Mouse (Mus musculus): ENCODE measurements at regions not wholly inside any gene's neighbourhood (a gene's known extent, or its start where the extent isn't known, plus 50 kb on each side); places are given as distances from the start of the nearest gene placed in this dataset.
A peak's percentile ranks its signal among the peaks of the same experiment; 100 is the strongest.

DNA sequence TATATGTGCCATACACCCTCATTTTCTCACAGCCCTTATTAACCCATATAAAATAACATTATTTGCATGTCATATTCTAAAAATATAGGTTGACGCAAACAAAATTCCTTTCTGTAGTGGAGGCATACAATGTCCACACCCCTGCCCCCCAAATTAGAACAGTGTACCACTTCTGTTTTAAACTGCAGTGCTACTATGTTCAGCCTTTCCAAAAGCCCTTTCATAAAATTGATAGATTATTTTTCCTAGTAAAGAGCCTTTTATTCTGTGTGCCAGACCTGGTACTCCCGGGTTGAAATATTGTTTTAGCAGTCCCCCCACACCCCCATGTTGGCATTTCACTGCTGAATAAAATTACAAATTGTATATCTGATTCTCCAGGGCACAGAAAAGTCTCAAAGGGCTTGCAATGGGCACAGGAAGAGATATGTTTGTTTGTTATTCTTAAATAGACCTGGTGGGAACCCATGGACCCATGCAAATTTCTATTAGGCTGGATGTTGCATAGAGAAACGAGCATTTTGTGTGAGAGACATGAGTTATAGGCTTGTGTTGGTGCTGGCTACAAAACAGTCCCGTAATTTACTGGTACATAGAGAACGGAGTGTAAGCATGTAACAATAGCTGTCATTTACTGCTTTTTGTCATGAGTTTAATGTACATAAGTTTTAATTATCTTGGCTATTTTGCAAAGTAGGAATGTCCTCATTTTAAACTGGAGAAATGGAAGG, 192.4 kb upstream of the Tenm3 start:
- Histone ChIP-seq H3K4me1 (ENCODE audit: control insufficient read depth, low read depth, low read length) (no peaks in the 10 kb centered on the region), H3K4me3 (ENCODE audit: low read depth, low read length) (no peak overlapping the region), H3K4me2 (ENCODE audit: low read depth, low read length) (no peak overlapping the region), H3K27ac (ENCODE audit: low read length) (no peak overlapping the region), H3K36me3 (ENCODE audit: control insufficient read depth, insufficient read depth) (no peaks in the 10 kb centered on the region), H3K9ac (ENCODE audit: low read depth, low read length) (no peak overlapping the region), H3K9me3 (replicated peaks; ENCODE audit: control insufficient read depth, low read length) (no peaks in the 10 kb centered on the region; the same call in 1 of the 2 replicates), H3K27me3 (ENCODE audit: control insufficient read depth, insufficient read depth, low read depth, low read length) (no peaks in the 10 kb centered on the region)
- WGBS (ENCODE audit: insufficient replicate concordance), result 58% methylated on average over 5 of the region's 5 CpGs
- ATAC-seq (ENCODE audit: low read depth), result no peak

DNA sequence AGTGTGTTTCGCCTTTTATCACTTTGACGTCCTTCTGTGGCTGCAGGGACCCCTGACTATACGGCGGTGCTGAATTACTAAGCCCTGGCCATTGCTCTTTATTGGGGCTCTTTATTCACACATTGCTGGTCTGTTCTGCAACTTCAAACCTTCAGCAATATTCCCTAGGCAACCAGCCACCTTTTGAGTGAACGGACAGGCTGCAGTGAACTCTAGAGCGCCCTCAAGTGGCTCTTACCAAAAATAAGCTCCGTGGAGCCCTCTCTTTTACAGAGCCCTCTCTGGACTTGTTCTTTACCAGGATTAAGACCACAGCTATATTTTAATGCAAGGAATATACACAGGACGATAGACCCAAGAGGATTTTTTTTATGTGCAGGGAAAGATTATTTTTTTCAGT, 191.8 kb upstream of the Tenm3 start:
- H3K4me1 ChIP-seq (ENCODE audit: control insufficient read depth, low read depth, low read length), result no peaks in the 10 kb centered on the region
- H3K9ac ChIP-seq (ENCODE audit: low read depth, low read length), result no peak overlapping the region
- WGBS (ENCODE audit: insufficient replicate concordance), result 41% methylated on average over 8 of the region's 8 CpGs
- no peak overlapping the region for H3K27ac ChIP-seq (ENCODE audit: low read length)
- H3K4me3 ChIP-seq (ENCODE audit: low read depth, low read length), result no peak overlapping the region
- no peak for ATAC-seq (ENCODE audit: low read depth)
- H3K9me3 ChIP-seq (replicated peaks; ENCODE audit: control insufficient read depth, low read length), result no peaks in the 10 kb centered on the region; the same call in 1 of the 2 replicates
- H3K36me3 ChIP-seq (ENCODE audit: control insufficient read depth, insufficient read depth), result no peaks in the 10 kb centered on the region
- H3K4me2 ChIP-seq (ENCODE audit: low read depth, low read length), result no peak overlapping the region
- no peaks in the 10 kb centered on the region for H3K27me3 ChIP-seq (ENCODE audit: control insufficient read depth, insufficient read depth, low read depth, low read length)

DNA sequence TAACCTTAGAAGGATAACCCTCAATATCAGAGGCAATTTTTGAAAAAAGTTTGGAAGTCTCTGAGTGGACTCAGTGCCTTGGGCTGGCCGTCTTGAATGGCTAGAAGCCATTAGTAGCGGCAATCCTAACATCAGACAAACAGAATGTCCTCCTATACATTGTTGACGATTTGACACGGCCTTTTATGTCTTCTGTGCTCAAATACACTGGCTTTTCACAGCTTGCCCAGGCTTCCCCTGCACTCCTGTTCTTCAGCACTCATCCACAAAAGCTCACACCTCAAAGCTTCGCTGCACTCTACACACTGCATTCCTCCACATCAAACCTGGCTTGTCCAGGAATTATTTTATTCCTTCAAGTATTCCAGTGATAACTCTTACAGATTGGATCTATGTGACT, 186.5 kb upstream of the Tenm3 start:
- Histone ChIP-seq H3K36me3 (ENCODE audit: control insufficient read depth, insufficient read depth) (no peaks in the 10 kb centered on the region), H3K27me3 (ENCODE audit: control insufficient read depth, insufficient read depth, low read depth, low read length) (no peaks in the 10 kb centered on the region), H3K9ac (ENCODE audit: low read depth, low read length) (no peak overlapping the region), H3K4me2 (ENCODE audit: low read depth, low read length) (no peak overlapping the region), H3K4me1 (ENCODE audit: control insufficient read depth, low read depth, low read length) (no peaks in the 10 kb centered on the region), H3K27ac (ENCODE audit: low read length) (no peak overlapping the region), H3K4me3 (ENCODE audit: low read depth, low read length) (no peak overlapping the region), H3K9me3 (replicated peaks; ENCODE audit: control insufficient read depth, low read length) (no peaks in the 10 kb centered on the region)
- no peak for ATAC-seq (ENCODE audit: low read depth)
- WGBS (ENCODE audit: insufficient replicate concordance), result 59% methylated on average over 5 of the region's 5 CpGs

DNA sequence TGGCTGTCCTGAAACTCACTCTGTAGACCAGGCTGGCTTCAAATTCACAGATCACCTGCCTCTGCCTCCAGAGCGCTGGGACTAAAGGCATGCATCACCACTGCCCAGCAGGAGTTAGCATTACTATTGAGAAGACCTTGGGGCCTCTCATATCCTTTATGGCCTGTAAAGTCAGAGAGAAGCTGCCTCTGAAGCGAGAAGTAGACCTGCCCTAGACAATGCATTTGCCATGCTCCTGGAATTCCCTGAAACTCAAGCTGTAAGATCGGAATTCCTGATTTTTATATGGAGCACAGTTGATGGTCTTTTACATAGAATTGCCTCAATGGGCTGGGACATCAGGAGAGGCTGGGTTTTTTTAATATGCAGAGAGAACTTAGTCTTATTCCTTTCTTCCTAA, 174.0 kb upstream of the Tenm3 start:
- no peak for ATAC-seq (ENCODE audit: low read depth)
- no peak overlapping the region for H3K4me3 ChIP-seq (ENCODE audit: low read depth, low read length)
- WGBS (ENCODE audit: insufficient replicate concordance), result 61% methylated on average over 3 of the region's 3 CpGs

DNA sequence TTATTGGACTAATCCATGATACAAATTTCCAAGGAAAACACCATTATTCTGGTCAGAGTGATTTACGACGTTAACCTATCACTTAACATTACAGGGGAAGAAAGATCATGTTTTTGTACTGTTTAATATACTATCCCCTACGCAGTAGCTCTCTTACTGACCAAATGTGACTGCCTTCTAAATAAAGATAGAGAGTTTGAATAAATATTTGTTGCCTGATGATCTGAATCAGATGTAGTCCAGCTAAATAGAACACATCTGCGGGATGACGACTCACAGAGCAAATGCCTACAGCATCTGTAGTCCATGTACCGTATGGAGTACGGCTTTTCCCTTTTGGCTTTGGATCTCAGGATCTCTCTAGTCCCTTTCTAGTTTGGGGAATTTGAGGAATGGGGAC, 171.9 kb upstream of the Tenm3 start:
- Histone ChIP-seq H3K27ac (ENCODE audit: low read length) (no peak overlapping the region), H3K4me1 (ENCODE audit: control insufficient read depth, low read depth, low read length) (no peaks in the 10 kb centered on the region), H3K27me3 (ENCODE audit: control insufficient read depth, insufficient read depth, low read depth, low read length) (no peaks in the 10 kb centered on the region), H3K9me3 (replicated peaks; ENCODE audit: control insufficient read depth, low read length) (no peaks in the 10 kb centered on the region), H3K4me2 (ENCODE audit: low read depth, low read length) (no peak overlapping the region), H3K9ac (ENCODE audit: low read depth, low read length) (no peak overlapping the region), H3K4me3 (ENCODE audit: low read depth, low read length) (no peak overlapping the region), H3K36me3 (ENCODE audit: control insufficient read depth, insufficient read depth) (no peaks in the 10 kb centered on the region)
- WGBS (ENCODE audit: insufficient replicate concordance), result 77% methylated on average over 7 of the region's 7 CpGs
- ATAC-seq (ENCODE audit: low read depth), result no peak

More for the DNA sequence above, 174.0 kb upstream of the Tenm3 start:
- Histone ChIP-seq H3K27me3 (ENCODE audit: control insufficient read depth, insufficient read depth, low read depth, low read length) (no peaks in the 10 kb centered on the region), H3K9ac (ENCODE audit: low read depth, low read length) (no peak overlapping the region), H3K27ac (ENCODE audit: low read length) (no peak overlapping the region), H3K36me3 (ENCODE audit: control insufficient read depth, insufficient read depth) (no peaks in the 10 kb centered on the region), H3K9me3 (replicated peaks; ENCODE audit: control insufficient read depth, low read length) (no peaks in the 10 kb centered on the region), H3K4me2 (ENCODE audit: low read depth, low read length) (no peak overlapping the region), H3K4me1 (ENCODE audit: control insufficient read depth, low read depth, low read length) (no peaks in the 10 kb centered on the region)

DNA sequence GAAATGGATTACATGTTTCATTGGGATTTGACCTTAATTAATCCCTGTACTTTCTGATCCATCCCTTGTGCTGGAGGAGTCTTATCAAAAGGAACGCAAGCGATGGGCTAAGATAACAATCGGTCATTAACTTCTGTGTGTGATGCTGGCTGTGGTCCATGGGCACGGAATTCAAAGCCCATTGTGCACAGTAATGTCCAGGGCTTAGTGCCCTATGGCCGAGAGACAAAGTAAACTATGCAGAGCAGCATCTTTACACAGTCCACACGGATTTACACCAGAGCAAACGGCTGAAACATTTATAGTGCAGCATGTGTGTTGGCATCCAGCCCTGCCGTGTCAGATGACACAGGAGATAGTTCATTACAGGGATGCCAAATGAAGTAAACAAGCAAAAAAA, 171.4 kb upstream of the Tenm3 start:
- Histone ChIP-seq H3K4me2 (ENCODE audit: low read depth, low read length) (no peak overlapping the region), H3K4me3 (ENCODE audit: low read depth, low read length) (no peak overlapping the region), H3K9ac (ENCODE audit: low read depth, low read length) (no peak overlapping the region), H3K36me3 (ENCODE audit: control insufficient read depth, insufficient read depth) (no peaks in the 10 kb centered on the region), H3K27me3 (ENCODE audit: control insufficient read depth, insufficient read depth, low read depth, low read length) (no peaks in the 10 kb centered on the region), H3K9me3 (replicated peaks; ENCODE audit: control insufficient read depth, low read length) (no peaks in the 10 kb centered on the region), H3K4me1 (ENCODE audit: control insufficient read depth, low read depth, low read length) (no peaks in the 10 kb centered on the region), H3K27ac (ENCODE audit: low read length) (no peak overlapping the region)
- WGBS (ENCODE audit: insufficient replicate concordance), result 57% methylated on average over 8 of the region's 8 CpGs
- no peak for ATAC-seq (ENCODE audit: low read depth)

DNA sequence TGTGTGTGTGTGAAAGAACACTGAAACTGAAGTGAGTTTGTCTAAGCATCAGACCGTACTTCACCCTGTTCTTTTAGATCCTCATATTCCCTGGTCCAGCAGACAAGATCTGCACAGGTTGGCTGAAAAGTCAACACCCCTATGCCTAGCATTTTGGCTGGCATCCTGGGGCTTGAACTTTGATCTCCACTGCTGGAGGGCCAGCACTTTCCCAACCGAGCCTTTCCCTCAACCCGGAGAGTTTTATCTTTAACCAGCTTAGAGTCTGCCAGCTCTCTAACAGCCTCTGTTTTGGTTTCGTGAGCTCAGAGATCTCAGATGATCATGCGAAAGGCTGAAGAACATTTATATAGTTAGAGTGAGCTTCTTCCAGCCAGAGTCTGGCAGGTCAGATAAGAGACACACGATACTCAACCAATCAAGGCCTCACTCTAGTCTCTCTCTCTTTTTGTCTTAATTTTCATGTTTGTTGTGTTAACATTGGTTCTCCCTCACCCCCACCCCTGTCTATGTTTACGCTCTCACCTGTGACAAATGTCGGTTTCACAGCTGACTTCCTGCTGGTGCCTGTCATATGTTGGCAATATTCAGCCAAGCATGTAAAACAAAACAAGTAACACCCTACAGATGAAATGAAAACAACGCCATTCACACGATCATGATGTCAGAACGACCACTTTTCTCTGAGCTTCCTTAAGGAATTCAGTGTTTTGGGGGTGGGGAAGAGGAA, 162.7 kb upstream of the Tenm3 start:
- Histone ChIP-seq H3K4me1 (ENCODE audit: control insufficient read depth, low read depth, low read length) (no peaks in the 10 kb centered on the region), H3K4me2 (ENCODE audit: low read depth, low read length) (no peak overlapping the region), H3K9me3 (replicated peaks; ENCODE audit: control insufficient read depth, low read length) (no peaks in the 10 kb centered on the region), H3K27me3 (ENCODE audit: control insufficient read depth, insufficient read depth, low read depth, low read length) (no peaks in the 10 kb centered on the region), H3K4me3 (ENCODE audit: low read depth, low read length) (no peak overlapping the region), H3K36me3 (ENCODE audit: control insufficient read depth, insufficient read depth) (no peaks in the 10 kb centered on the region), H3K9ac (ENCODE audit: low read depth, low read length) (no peak overlapping the region), H3K27ac (ENCODE audit: low read length) (peak overlapping the region; percentile 7; the same call in 1 of the 2 replicates)
- ATAC-seq (ENCODE audit: low read depth), result peak; percentile 73
- WGBS (ENCODE audit: insufficient replicate concordance), result 51% methylated on average over 11 of the region's 11 CpGs

DNA sequence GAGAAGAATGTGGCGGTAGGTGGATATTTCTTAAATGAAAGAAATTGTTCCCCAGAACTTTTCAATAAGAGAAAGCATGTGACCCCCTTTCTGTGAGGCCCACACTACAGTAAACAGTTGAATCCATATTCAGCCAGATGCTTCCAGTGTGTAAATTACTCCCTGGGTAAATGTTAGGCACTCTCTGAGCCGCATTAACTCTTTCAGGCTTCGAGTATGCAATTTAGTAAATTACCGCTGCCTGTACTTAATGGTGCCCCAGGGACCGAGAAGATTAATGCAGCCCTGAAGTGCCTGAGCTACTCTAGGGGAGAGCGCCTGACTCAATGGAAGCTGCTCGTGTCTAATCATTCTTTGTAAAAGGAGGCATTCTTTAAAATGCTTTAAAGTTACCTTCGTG, 137.9 kb upstream of the Tenm3 start:
- WGBS (ENCODE audit: insufficient replicate concordance), result 69% methylated on average over 8 of the region's 8 CpGs
- H3K4me3 ChIP-seq (ENCODE audit: low read depth, low read length), result no peak overlapping the region
- no peak overlapping the region for H3K27ac ChIP-seq (ENCODE audit: low read length)
- H3K27me3 ChIP-seq (ENCODE audit: control insufficient read depth, insufficient read depth, low read depth, low read length), result no peaks in the 10 kb centered on the region
- no peak overlapping the region for H3K9ac ChIP-seq (ENCODE audit: low read depth, low read length)
- H3K4me2 ChIP-seq (ENCODE audit: low read depth, low read length), result no peak overlapping the region
- no peaks in the 10 kb centered on the region for H3K4me1 ChIP-seq (ENCODE audit: control insufficient read depth, low read depth, low read length)
- no peaks in the 10 kb centered on the region for H3K9me3 ChIP-seq (replicated peaks; ENCODE audit: control insufficient read depth, low read length)
- ATAC-seq (ENCODE audit: low read depth), result no peak
- H3K36me3 ChIP-seq (ENCODE audit: control insufficient read depth, insufficient read depth), result no peaks in the 10 kb centered on the region

DNA sequence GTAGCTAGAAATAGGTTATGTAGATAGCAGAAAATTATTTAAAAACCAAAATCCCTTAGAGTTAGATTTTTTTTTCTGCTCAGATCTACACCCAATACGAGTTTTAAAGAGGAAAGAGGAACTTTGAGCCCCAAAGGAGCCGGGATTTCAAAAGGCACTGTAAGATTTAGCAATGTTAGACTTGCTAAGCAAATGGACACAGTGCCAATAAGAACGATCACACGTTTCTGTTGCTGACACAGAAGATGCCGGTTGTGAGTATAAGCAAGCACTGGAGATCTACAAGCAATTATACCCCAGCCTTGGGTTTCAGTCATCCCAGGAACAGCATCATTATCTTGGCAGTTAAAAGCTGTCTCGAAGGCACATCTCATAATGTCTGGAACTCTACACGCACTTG, 137.0 kb upstream of the Tenm3 start:
- no peak overlapping the region for H3K4me2 ChIP-seq (ENCODE audit: low read depth, low read length)
- no peak for ATAC-seq (ENCODE audit: low read depth)
- no peak overlapping the region for H3K9ac ChIP-seq (ENCODE audit: low read depth, low read length)
- H3K9me3 ChIP-seq (replicated peaks; ENCODE audit: control insufficient read depth, low read length), result no peaks in the 10 kb centered on the region
- H3K4me1 ChIP-seq (ENCODE audit: control insufficient read depth, low read depth, low read length), result no peaks in the 10 kb centered on the region
- WGBS (ENCODE audit: insufficient replicate concordance), result 65% methylated on average over 7 of the region's 7 CpGs
- H3K4me3 ChIP-seq (ENCODE audit: low read depth, low read length), result no peak overlapping the region
- H3K27me3 ChIP-seq (ENCODE audit: control insufficient read depth, insufficient read depth, low read depth, low read length), result no peaks in the 10 kb centered on the region
- H3K27ac ChIP-seq (ENCODE audit: low read length), result no peak overlapping the region
- no peaks in the 10 kb centered on the region for H3K36me3 ChIP-seq (ENCODE audit: control insufficient read depth, insufficient read depth)
